Mouse (Mus musculus) mouse embryonic stem cell (cell line): ENCODE data around the gene N4bp2l1.
"Not testable (repeated sequence)": the region's sequence is repeated elsewhere in the genome, so short reads cannot be mapped to it uniquely, and the experiment has no call there.

Experiments
- in situ Hi-C, 2 experiments: fragments of 300-500 bp; cut with MboI; formaldehyde crosslinking; loops; 1 replicate in 1 of 2; 3 replicates in 1 of 2; pipeline ENCODE4 v1.14.3; 2019 to 2020; ENCODE audit warnings: low sequenced_read_pairs in 2 of 2, low pct_unique_long_range_greater_than_20kb in 1 of 2, mixed read lengths in 1 of 2; ENCODE audit not compliant: unreplicated experiment in 1 of 2

The N4bp2l1 gene

GRCm38 (mm10) chr5:150597088-150597487 is at the start of gene N4bp2l1:
TSS of gene N4bp2l1 (minus strand) at chr5:150597188.
- in situ Hi-C loops: no loop called here

GRCm38 (mm10) chr5:150644926-150645325 is 47.9 kb upstream of the N4bp2l1 start:
- in situ Hi-C loops: no loop called here

GRCm38 (mm10) chr5:150643390-150643789 is 46.4 kb upstream of the N4bp2l1 start:
- in situ Hi-C loops: not testable (repeated sequence)

GRCm38 (mm10) chr5:150641440-150641839 is 44.5 kb upstream of the N4bp2l1 start:
- in situ Hi-C loops: no loop called here

GRCm38 (mm10) chr5:150629692-150630091 is 32.7 kb upstream of the N4bp2l1 start:
- in situ Hi-C loops: no loop called here

- in situ Hi-C loops: no loop called here
These were observed 32.3 kb upstream of the N4bp2l1 start for GRCm38 (mm10) chr5:150629272-150629671.

- in situ Hi-C loops: no loop called here
These were observed 28.5 kb upstream of the N4bp2l1 start for GRCm38 (mm10) chr5:150625528-150625927.

GRCm38 (mm10) chr5:150622792-150623191 is 25.8 kb upstream of the N4bp2l1 start:
- in situ Hi-C loops: no loop called here

GRCm38 (mm10) chr5:150621592-150621991 is 24.6 kb upstream of the N4bp2l1 start:
- in situ Hi-C loops: no loop called here

GRCm38 (mm10) chr5:150620588-150621135 is 23.7 kb upstream of the N4bp2l1 start:
- in situ Hi-C loops: no loop called here

- in situ Hi-C loops: no loop called here
These were observed 21.8 kb upstream of the N4bp2l1 start for GRCm38 (mm10) chr5:150618599-150619355.

- in situ Hi-C loops: no loop called here
These were observed 19.7 kb upstream of the N4bp2l1 start for GRCm38 (mm10) chr5:150616731-150617130.

- in situ Hi-C loops: no loop called here
These were observed 19.2 kb upstream of the N4bp2l1 start for GRCm38 (mm10) chr5:150616216-150616615.

GRCm38 (mm10) chr5:150614054-150614453 is 17.1 kb upstream of the N4bp2l1 start:
- in situ Hi-C loops: no loop called here

- in situ Hi-C loops: no loop called here
These were observed 14.7 kb upstream of the N4bp2l1 start for GRCm38 (mm10) chr5:150611697-150612096.

GRCm38 (mm10) chr5:150611136-150611535 is 14.1 kb upstream of the N4bp2l1 start:
- in situ Hi-C loops: no loop called here

- in situ Hi-C loops: no loop called here
These were observed 10.6 kb upstream of the N4bp2l1 start for GRCm38 (mm10) chr5:150607631-150608030.

- in situ Hi-C loops: no loop called here
These were observed 9.1 kb upstream of the N4bp2l1 start for GRCm38 (mm10) chr5:150606131-150606530.

GRCm38 (mm10) chr5:150601441-150602230 is 4.6 kb upstream of the N4bp2l1 start:
- in situ Hi-C loops: no loop called here
